Mouse (Mus musculus) T-helper 2 cell (primary cell): ENCODE measurements at regions not wholly inside any gene's neighbourhood (a gene's known extent, or its start where the extent isn't known, plus 50 kb on each side); places are given as distances from the start of the nearest gene placed in this dataset.
"Not testable (repeated sequence)": the region's sequence is repeated elsewhere in the genome, so short reads cannot be mapped to it uniquely, and the experiment has no call there.

ENCODE experiments used
- in situ Hi-C: fragments of 300-600 bp; cut with MboI, MseI; formaldehyde crosslinking; loops from one replicate; pipeline ENCODE4 v1.15.1; 2025; ENCODE audit warnings: high pct_unique_total_duplicates

DNA sequence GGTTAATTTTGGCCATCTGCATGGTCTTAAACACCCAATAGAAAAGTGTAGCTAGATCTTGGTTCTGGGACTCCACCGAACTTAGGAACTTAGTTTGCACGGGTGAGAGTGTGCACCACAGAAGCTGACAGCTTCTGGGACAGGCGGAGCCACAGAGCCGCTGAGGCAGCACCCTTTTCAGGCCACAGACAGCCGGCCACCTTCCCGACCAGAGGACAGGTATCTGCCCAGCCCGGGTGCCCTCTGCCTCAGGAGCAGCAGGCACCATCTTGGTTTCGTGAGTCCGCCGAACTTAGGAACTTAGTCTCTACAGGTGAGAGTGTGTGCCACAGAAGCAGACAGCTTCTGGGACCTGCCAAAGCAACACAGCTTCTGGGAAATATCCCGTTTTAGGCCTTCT, 82.6 kb downstream of the Btbd35f22 start:
- in situ Hi-C loops: not testable (repeated sequence)

DNA sequence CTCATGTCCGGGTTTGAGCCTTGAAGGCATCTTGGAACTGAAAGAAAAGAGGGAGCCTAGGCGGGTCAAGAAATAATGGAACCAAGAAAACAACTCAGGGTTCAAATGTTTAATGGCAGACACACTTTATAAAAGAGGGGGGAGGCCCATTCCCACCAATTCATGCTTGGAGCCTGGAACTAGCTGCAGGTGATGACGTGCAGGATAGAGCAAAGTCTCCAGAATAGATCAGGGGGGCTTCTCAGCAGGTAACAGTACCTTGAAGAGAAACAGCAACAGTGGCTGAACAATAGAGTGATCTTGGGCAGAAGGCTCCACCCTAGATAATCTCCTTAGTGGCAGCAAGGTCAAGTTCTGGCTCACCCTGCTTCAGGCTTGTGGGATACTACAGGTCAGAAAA, 100.5 kb downstream of the Btbd35f22 start:
- in situ Hi-C loops: loop anchor here (10.0 kb wide), 1 partner anchor 513 kb away; no protein-coding TSS in a partner anchor
